Mouse (Mus musculus) lung, adult 2 months (tissue): ENCODE results near the gene Hnrnpu. TPM values are rescaled to one million over a fixed set of nuclear protein-coding genes. Genes with fewer than 3 reads are reported as not detected.
"Not testable (repeated sequence)": the region's sequence is repeated elsewhere in the genome, so short reads cannot be mapped to it uniquely, and the experiment has no call there.

Experiments
- DNase-seq: peaks from one replicate; pipeline ENCODE4 v3.0.0; 2022
- H3K4me1 ChIP-seq: fragments of 200-500 bp; 2 replicates; pipeline ENCODE4 v1.6.1; 2011; ENCODE audit warnings: low read length; ENCODE audit not compliant: control insufficient read depth, insufficient read depth
- H3K4me3 ChIP-seq: fragments of 200-500 bp; replicated peaks from 2 replicates; pipeline ENCODE3; 2011; ENCODE audit warnings: low read depth, mild to moderate bottlenecking, control low read depth, low read length; ENCODE audit errors: extremely low read depth
- CTCF ChIP-seq: fragments of 200-500 bp; IDR thresholded peaks from 2 replicates; pipeline ENCODE4 v1.5.1; 2011; ENCODE audit warnings: mild to moderate bottlenecking, low read length, control low read depth; ENCODE audit not compliant: insufficient read depth
- POLR2A ChIP-seq: fragments of 200-500 bp; IDR thresholded peaks from 2 replicates; pipeline ENCODE4 v1.6.1; 2011; ENCODE audit warnings: low read depth, mild to moderate bottlenecking, control low read depth, low read length, borderline replicate concordance; ENCODE audit errors: extremely low read depth
- whole genome bisulfite sequencing: fragments of 180-500 bp; shearing (Covaris S2); methylation state at CpG from one replicate; pipeline ENCODE4 v1.1.7; 2018; 5-methylcytosine and 5-hydroxymethylcytosine counted together
- polyA plus RNA-seq: library from polyadenylated mRNA; depleted of rRNA; stranded (reverse); fragments of >200 nt; gene quantifications from 2 replicates; pipeline ENCODE4 v1.2.3, GENCODE M21; 2012; rRNA removed

The Hnrnpu gene
- polyA plus RNA-seq, 1 experiment: 65.0 TPM

DNA sequence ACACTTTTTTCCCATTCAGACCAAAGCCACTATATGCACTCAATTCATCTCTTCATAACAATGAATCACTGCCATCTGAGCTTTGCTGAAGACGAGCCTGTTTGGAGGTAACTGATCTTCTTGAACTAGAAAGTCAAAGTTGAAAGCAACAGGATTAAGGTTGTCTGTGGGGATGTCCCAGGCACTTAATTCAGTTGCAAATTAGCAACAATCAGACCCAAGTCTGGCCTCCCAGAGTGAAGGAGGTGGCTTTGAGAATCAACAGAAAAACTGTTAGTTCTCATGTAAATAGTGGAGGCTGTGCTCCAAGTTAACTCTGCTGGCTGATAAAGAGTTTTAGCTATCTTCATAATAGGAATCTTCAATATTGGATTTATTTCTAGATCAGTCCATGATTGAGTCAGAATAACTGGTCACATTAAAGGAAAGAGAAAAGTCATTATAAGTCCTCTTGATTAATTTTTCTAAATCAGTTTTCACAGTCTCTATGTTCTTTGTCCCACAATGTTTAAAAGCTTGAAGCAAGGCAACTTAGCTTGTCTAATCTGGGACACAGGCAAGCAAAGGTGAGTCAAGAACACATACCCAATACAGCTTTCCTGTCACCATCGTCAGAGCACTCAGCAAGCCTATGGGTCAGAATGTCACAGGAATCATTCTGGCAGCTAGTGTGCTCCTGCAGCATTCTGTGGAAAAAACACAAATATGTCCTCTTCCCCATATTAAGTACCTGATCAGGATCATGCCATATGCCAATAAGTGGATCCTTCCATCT, 53.5 kb downstream of the Hnrnpu start:
- no peak for DNase-seq
- H3K4me3 ChIP-seq: no peak overlapping the region
- TF ChIP-seq CTCF: no peak
- TF ChIP-seq POLR2A: no peak
- 69% methylated on average over 2 of the region's 2 CpGs for WGBS
- no peaks in the 10 kb centered on the region for H3K4me1 ChIP-seq

DNA sequence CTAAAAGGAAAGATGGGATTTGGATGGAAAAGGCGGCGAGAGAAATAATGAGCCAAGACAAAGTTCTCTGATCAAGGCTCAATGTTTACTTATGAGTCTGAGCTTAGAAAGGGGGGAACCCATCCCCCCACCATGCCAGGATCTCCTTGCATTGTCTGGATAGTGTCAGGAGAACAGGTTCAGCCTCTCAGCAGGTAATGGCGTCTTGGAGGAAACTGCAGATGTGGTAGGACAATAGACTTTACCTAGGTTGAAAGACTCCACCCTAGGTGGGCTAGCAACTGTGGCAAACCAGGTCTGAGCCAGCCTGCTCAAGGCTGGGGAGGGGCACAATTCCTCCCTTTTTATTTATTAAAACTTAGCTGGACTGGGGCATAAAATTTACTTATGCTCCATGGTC, 54.3 kb downstream of the Hnrnpu start:
- not testable (repeated sequence) for H3K4me3 ChIP-seq, H3K4me1 ChIP-seq, DNase-seq
- WGBS: 84% methylated on average over 3 of the region's 3 CpGs

DNA sequence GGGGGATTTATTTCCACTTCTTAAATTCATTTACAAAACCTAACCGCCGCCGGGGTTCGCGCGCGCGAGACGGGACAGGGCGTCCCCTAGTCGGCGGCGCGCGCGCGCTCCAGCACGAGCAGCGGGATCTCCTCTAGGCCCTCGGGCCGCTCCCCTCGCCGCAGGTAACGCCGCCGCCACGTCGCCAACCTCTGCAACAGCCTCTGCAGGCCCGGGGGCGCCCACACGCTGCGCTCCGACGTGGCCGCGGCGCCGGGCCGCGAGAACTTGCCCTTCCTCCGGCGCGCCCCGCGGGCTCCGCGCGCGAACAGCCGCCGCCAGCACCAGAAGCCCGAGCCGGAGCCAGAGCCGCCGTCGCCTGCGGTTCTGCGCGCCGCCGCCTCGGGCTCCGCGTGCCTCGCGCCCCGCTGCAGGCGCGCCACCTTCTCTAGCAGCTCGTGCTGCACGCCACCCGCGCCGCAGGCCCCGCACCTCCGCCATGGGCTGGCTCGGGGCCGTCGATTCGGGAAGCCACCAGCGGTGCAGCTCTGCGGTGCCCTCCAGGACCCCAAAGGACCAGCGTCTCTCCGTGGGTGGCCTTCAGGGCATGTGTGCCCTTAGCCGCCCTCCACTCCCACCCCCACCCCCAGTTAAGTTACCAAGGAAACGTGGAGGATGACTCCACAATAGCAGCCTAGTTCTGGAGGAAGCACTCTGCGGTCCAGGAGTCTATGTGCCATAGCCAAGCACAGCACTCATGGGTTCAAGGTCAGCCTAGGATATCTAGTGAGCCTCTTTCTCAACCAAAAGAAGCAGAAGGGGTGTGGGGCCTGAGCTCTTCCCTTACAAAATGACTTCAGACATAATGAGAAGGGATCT, 61.3 kb downstream of the Hnrnpu start:
- H3K4me3 ChIP-seq: peak overlapping the region; percentile 44
- peak; percentile 19 for DNase-seq
- 1% methylated on average over 87 of the region's 87 CpGs for WGBS

DNA sequence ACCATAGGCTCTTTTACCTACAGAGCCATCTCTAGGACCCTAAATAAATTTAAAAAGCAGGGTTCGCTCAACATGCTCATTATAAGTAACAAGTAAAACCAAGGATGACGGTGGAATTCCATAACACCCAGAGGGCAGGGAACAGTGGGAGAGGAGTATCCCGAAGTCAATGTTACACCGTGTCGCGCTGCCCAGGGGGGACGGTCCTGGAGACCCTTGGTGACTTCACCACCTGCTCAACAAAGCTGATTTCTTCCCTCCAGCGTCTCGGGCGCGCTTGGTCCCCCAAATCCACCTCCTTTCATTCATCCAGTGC, 61.9 kb downstream of the Hnrnpu start:
- Histone ChIP-seq H3K4me1 (no peaks in the 10 kb centered on the region), H3K4me3 (no peak overlapping the region)
- no peak for DNase-seq
- no peak for TF ChIP-seq CTCF
- no peak for TF ChIP-seq POLR2A
- WGBS: 7% methylated on average over 11 of the region's 11 CpGs

More for the DNA sequence above, 61.3 kb downstream of the Hnrnpu start:
- H3K4me1 ChIP-seq: no peaks in the 10 kb centered on the region
- TF ChIP-seq POLR2A (no peak), CTCF (no peak)

DNA sequence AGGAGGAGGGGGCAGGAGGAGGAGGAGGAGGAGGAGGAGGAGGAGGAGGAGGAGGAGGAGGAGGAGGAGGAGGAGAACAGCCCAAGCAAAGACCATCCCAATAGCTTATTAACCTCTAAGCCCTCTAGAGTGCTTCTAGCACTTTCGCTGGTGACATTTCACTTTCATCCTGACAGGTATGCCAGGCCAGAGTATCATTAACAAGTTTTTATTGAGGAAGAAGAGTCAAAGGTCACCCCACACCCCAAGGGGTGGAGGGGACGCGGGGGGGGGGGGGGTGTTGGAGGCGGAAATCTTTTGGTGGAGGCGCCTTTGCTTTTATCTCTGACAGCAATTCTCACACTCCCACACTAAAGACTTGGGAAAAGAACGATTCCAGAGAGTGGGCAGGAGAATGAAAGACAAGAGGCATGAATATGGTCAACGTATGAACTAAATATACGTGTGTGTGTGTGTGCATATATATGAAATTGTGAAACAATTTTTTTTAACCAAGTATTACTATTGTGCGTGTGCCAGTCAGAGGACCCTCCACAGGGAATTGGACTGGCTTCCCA, 62.3 kb downstream of the Hnrnpu start:
- Histone ChIP-seq H3K4me3 (no peak overlapping the region), H3K4me1 (no peaks in the 10 kb centered on the region)
- TF ChIP-seq POLR2A (no peak), CTCF (no peak)
- 36% methylated on average over 9 of the region's 9 CpGs for WGBS
- DNase-seq: no peak

Other genes with a start within 250 kb of the Hnrnpu start
- gene Desi2, start 150.4 kb downstream of the Hnrnpu start, polyA plus RNA-seq: 7.3 TPM in 2 replicates
- gene Cox20, start 18.7 kb downstream of the Hnrnpu start, polyA plus RNA-seq: 7.3 and 12.4 TPM in 2 replicates
- gene Efcab2, start 68.3 kb upstream of the Hnrnpu start, polyA plus RNA-seq: 0.38 and 0.82 TPM in 2 replicates
- 2.0 and 3.6 TPM in 2 replicates for gene Kif26b, start 191.3 kb upstream of the Hnrnpu start, polyA plus RNA-seq